Mouse (Mus musculus) testis, adult 2 months (tissue): ENCODE results near the gene Naglu.

Experiments
- CTCF ChIP-seq: fragments of 200-500 bp; IDR thresholded peaks from 2 replicates; pipeline ENCODE4 v1.5.1; 2012; ENCODE audit warnings: low read depth, mild to moderate bottlenecking, inconsistent platforms, low read length, moderate library complexity; ENCODE audit not compliant: control insufficient read depth, insufficient read depth, insufficient replicate concordance
- POLR2A ChIP-seq: fragments of 200-500 bp; IDR thresholded peaks from 2 replicates; pipeline ENCODE4 v1.6.1; 2012; ENCODE audit warnings: low read depth, mild to moderate bottlenecking, inconsistent platforms, low read length, moderate library complexity; ENCODE audit not compliant: control insufficient read depth

DNA sequence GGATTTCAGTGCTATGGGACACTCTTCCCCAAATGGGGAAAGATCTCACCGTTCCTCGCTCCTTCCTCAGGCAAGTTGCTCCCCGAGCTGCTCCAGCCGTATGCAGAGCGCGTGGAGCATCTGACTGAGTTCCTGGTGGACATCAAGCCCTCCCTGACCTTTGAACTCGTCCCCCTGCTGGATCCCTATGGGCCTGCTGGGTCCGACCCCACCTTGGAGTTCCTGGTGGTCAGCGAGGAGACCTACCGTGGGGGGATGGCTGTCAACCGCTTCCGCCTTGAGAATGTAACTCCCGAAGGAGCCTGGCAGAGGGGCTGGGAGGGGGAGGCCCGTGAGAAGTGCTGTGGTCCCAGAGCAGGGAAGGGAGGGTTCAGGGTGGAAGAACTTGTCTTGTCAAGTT lies 14.4 kb downstream of the Naglu start:
- TF ChIP-seq POLR2A (no peak), CTCF (no peak)
